Mouse (Mus musculus): ENCODE data around the gene Cog7. TPM values are rescaled to one million over a fixed set of nuclear protein-coding genes. Genes with fewer than 3 reads are reported as not detected.

The Cog7 gene
- polyA plus RNA-seq, 1 experiment from 2014 or later = 22.0 TPM

DNA sequence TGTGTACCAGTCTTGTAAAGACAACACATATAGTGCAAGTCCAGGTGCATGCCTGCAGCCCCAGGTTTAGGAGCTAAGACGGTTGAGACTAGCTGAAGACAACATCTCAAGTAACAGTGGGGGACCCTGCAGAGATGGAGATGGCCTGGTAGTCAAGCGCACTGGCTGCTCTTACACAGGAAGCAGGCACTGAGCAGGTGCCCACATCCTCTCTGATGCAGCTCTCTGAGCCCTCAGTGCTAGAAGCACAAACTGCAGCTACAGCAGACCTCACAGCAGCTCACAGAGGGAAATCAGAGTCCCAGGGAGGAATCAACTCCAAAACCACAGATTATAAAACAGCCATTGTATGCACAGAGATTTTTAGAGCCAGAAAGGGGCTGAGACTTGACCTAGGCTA is 47.2 kb downstream of the Cog7 start:
- no peaks in the 10 kb centered on the region for H3K4me1 ChIP-seq (replicated peaks; ENCODE audit: control insufficient read depth, insufficient read depth, low read length)
- no peak for DNase-seq (ENCODE audit: low spot score)
- no peaks in the 10 kb centered on the region for H3K27me3 ChIP-seq (ENCODE audit: control insufficient read depth, insufficient read depth, low read length)
- H3K9ac ChIP-seq (ENCODE audit: low read length) = no peak overlapping the region
- 79% methylated on average over 2 of the region's 2 CpGs for WGBS
- H3K9me3 ChIP-seq (ENCODE audit: control insufficient read depth, low read length) = no peaks in the 10 kb centered on the region
- ATAC-seq (replicated peaks; ENCODE audit: low FRiP score) = no peak
- no peak overlapping the region for H3K27ac ChIP-seq (ENCODE audit: low read depth, low read length)
- no peak overlapping the region for H3K4me3 ChIP-seq (ENCODE audit: low read depth, low read length)
- no peak overlapping the region for H3K4me2 ChIP-seq (ENCODE audit: low read depth, low read length, severe bottlenecking)
- no peaks in the 10 kb centered on the region; the same call in 1 of the 2 replicates for H3K36me3 ChIP-seq (ENCODE audit: control insufficient read depth, insufficient read depth, low read length)

GRCm38 (mm10) chr7:121933675-121934074 is 47.8 kb downstream of the Cog7 start:
- H3K9ac ChIP-seq (ENCODE audit: low read length) = no peak overlapping the region
- no peak for ATAC-seq (replicated peaks; ENCODE audit: low FRiP score)
- H3K4me1 ChIP-seq (replicated peaks; ENCODE audit: control insufficient read depth, insufficient read depth, low read length) = no peaks in the 10 kb centered on the region
- no peak overlapping the region for H3K4me2 ChIP-seq (ENCODE audit: low read depth, low read length, severe bottlenecking)
- no peak overlapping the region for H3K4me3 ChIP-seq (ENCODE audit: low read depth, low read length)
- 83% methylated on average over 6 of the region's 6 CpGs for WGBS
- no peaks in the 10 kb centered on the region; the same call in 1 of the 2 replicates for H3K36me3 ChIP-seq (ENCODE audit: control insufficient read depth, insufficient read depth, low read length)
- no peak for DNase-seq (ENCODE audit: low spot score)
- no peak overlapping the region for H3K27ac ChIP-seq (ENCODE audit: low read depth, low read length)
- H3K9me3 ChIP-seq (ENCODE audit: control insufficient read depth, low read length) = no peaks in the 10 kb centered on the region
- no peaks in the 10 kb centered on the region for H3K27me3 ChIP-seq (ENCODE audit: control insufficient read depth, insufficient read depth, low read length)

- Histone ChIP-seq H3K36me3 (ENCODE audit: control insufficient read depth, insufficient read depth, low read length) (no peaks in the 10 kb centered on the region; the same call in 1 of the 2 replicates), H3K9ac (ENCODE audit: low read length) (no peak overlapping the region), H3K9me3 (ENCODE audit: control insufficient read depth, low read length) (no peaks in the 10 kb centered on the region), H3K4me2 (ENCODE audit: low read depth, low read length, severe bottlenecking) (no peak overlapping the region), H3K27ac (ENCODE audit: low read depth, low read length) (no peak overlapping the region), H3K27me3 (ENCODE audit: control insufficient read depth, insufficient read depth, low read length) (no peaks in the 10 kb centered on the region), H3K4me3 (ENCODE audit: low read depth, low read length) (no peak overlapping the region), H3K4me1 (replicated peaks; ENCODE audit: control insufficient read depth, insufficient read depth, low read length) (no peaks in the 10 kb centered on the region)
- no peak for DNase-seq (ENCODE audit: low spot score)
- ATAC-seq (replicated peaks; ENCODE audit: low FRiP score) = no peak
- 45% methylated on average over 7 of the region's 7 CpGs for whole genome bisulfite sequencing
Observed at GRCm38 (mm10) chr7:121931246-121931645, 50.3 kb downstream of the Cog7 start.

GRCm38 (mm10) chr7:121927882-121928281 is 53.6 kb downstream of the Cog7 start:
- Histone ChIP-seq H3K4me2 (ENCODE audit: low read depth, low read length, severe bottlenecking) (no peak overlapping the region), H3K4me1 (replicated peaks; ENCODE audit: control insufficient read depth, insufficient read depth, low read length) (no peaks in the 10 kb centered on the region), H3K9ac (ENCODE audit: low read length) (no peak overlapping the region), H3K27ac (ENCODE audit: low read depth, low read length) (no peak overlapping the region), H3K36me3 (ENCODE audit: control insufficient read depth, insufficient read depth, low read length) (no peaks in the 10 kb centered on the region; the same call in 1 of the 2 replicates), H3K9me3 (ENCODE audit: control insufficient read depth, low read length) (no peaks in the 10 kb centered on the region), H3K4me3 (ENCODE audit: low read depth, low read length) (no peak overlapping the region), H3K27me3 (ENCODE audit: control insufficient read depth, insufficient read depth, low read length) (no peaks in the 10 kb centered on the region)
- no peak for ATAC-seq (replicated peaks; ENCODE audit: low FRiP score)
- no peak for DNase-seq (ENCODE audit: low spot score)
- WGBS = 96% methylated on average over 2 of the region's 2 CpGs

- Histone ChIP-seq H3K27ac (ENCODE audit: low read depth, low read length) (no peak overlapping the region), H3K4me1 (replicated peaks; ENCODE audit: control insufficient read depth, insufficient read depth, low read length) (no peaks in the 10 kb centered on the region), H3K27me3 (ENCODE audit: control insufficient read depth, insufficient read depth, low read length) (no peaks in the 10 kb centered on the region), H3K36me3 (ENCODE audit: control insufficient read depth, insufficient read depth, low read length) (no peaks in the 10 kb centered on the region), H3K4me2 (ENCODE audit: low read depth, low read length, severe bottlenecking) (no peak overlapping the region), H3K9me3 (ENCODE audit: control insufficient read depth, low read length) (no peaks in the 10 kb centered on the region), H3K9ac (ENCODE audit: low read length) (no peak overlapping the region), H3K4me3 (ENCODE audit: low read depth, low read length) (no peak overlapping the region)
- WGBS = 92% methylated on average over 7 of the region's 7 CpGs
- ATAC-seq (replicated peaks; ENCODE audit: low FRiP score) (no peak), DNase-seq (ENCODE audit: low spot score) (no peak)
Observed at GRCm38 (mm10) chr7:121924361-121924760, 57.1 kb downstream of the Cog7 start.

- Histone ChIP-seq H3K4me3 (ENCODE audit: low read depth, low read length) (no peak overlapping the region), H3K4me2 (ENCODE audit: low read depth, low read length, severe bottlenecking) (no peak overlapping the region), H3K9me3 (ENCODE audit: control insufficient read depth, low read length) (no peaks in the 10 kb centered on the region), H3K27me3 (ENCODE audit: control insufficient read depth, insufficient read depth, low read length) (no peaks in the 10 kb centered on the region), H3K36me3 (ENCODE audit: control insufficient read depth, insufficient read depth, low read length) (no peaks in the 10 kb centered on the region), H3K27ac (ENCODE audit: low read depth, low read length) (no peak overlapping the region), H3K9ac (ENCODE audit: low read length) (no peak overlapping the region), H3K4me1 (replicated peaks; ENCODE audit: control insufficient read depth, insufficient read depth, low read length) (no peaks in the 10 kb centered on the region; the same call in 1 of the 2 replicates)
- no peak for ATAC-seq (replicated peaks; ENCODE audit: low FRiP score)
- WGBS = 90% methylated on average over 6 of the region's 6 CpGs
- no peak for DNase-seq (ENCODE audit: low spot score)
Observed at GRCm38 (mm10) chr7:121913944-121914343, 67.6 kb downstream of the Cog7 start.

DNA sequence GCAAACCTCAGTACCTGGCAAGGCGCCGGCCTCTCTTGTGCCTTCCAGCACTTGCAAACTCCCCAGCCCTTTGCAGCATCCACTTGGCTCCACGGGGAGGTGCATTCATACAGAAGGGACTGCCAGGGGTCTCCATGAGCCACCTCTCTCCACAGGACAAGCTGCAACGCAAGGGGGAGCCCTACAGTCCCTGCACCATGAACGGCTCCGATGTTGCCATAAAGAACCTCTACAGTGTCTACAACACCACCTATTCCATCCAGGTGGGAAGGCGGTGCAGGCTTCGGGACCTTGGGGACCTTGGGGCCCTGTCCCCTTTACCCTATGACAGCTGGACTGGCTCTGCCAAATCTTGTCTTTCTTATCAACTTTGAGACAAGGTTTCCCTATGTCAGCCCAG is 69.3 kb downstream of the Cog7 start:
- no peak for ATAC-seq (replicated peaks; ENCODE audit: low FRiP score)
- no peak overlapping the region for H3K4me3 ChIP-seq (ENCODE audit: low read depth, low read length)
- DNase-seq (ENCODE audit: low spot score) = no peak
- no peaks in the 10 kb centered on the region for H3K36me3 ChIP-seq (ENCODE audit: control insufficient read depth, insufficient read depth, low read length)
- H3K27ac ChIP-seq (ENCODE audit: low read depth, low read length) = no peak overlapping the region
- no peaks in the 10 kb centered on the region for H3K27me3 ChIP-seq (ENCODE audit: control insufficient read depth, insufficient read depth, low read length)
- H3K9me3 ChIP-seq (ENCODE audit: control insufficient read depth, low read length) = no peaks in the 10 kb centered on the region
- no peaks in the 10 kb centered on the region; the same call in 1 of the 2 replicates for H3K4me1 ChIP-seq (replicated peaks; ENCODE audit: control insufficient read depth, insufficient read depth, low read length)
- H3K9ac ChIP-seq (ENCODE audit: low read length) = no peak overlapping the region
- 68% methylated on average over 8 of the region's 8 CpGs for WGBS
- no peak overlapping the region for H3K4me2 ChIP-seq (ENCODE audit: low read depth, low read length, severe bottlenecking)

DNA sequence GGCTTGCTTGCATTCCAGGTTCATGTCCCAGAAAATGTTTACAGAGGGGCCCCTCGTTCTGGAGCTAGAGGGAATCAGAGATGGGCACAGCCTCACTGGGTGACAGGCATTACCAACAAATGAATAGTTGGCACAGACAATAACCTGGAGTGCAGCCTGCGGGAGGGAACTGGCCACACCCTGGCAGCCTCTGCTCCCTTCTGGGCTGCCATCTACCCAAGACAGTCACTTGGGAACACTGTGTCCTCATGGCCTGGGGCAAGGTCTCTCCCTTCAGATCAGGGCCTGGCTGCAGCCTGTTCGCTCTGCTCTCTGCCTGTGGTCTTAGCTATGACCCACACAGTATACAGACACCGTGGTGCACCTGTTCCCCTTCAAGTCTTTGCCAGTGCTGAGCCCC is 74.6 kb downstream of the Cog7 start:
- Histone ChIP-seq H3K4me1 (replicated peaks; ENCODE audit: control insufficient read depth, insufficient read depth, low read length) (no peaks in the 10 kb centered on the region; the same call in 1 of the 2 replicates), H3K9me3 (ENCODE audit: control insufficient read depth, low read length) (no peaks in the 10 kb centered on the region), H3K27ac (ENCODE audit: low read depth, low read length) (no peak overlapping the region), H3K4me3 (ENCODE audit: low read depth, low read length) (no peak overlapping the region), H3K36me3 (ENCODE audit: control insufficient read depth, insufficient read depth, low read length) (no peaks in the 10 kb centered on the region), H3K27me3 (ENCODE audit: control insufficient read depth, insufficient read depth, low read length) (no peaks in the 10 kb centered on the region), H3K4me2 (ENCODE audit: low read depth, low read length, severe bottlenecking) (no peak overlapping the region), H3K9ac (ENCODE audit: low read length) (no peak overlapping the region)
- 88% methylated on average over 4 of the region's 4 CpGs for WGBS
- ATAC-seq (replicated peaks; ENCODE audit: low FRiP score) (no peak), DNase-seq (ENCODE audit: low spot score) (no peak)

DNA sequence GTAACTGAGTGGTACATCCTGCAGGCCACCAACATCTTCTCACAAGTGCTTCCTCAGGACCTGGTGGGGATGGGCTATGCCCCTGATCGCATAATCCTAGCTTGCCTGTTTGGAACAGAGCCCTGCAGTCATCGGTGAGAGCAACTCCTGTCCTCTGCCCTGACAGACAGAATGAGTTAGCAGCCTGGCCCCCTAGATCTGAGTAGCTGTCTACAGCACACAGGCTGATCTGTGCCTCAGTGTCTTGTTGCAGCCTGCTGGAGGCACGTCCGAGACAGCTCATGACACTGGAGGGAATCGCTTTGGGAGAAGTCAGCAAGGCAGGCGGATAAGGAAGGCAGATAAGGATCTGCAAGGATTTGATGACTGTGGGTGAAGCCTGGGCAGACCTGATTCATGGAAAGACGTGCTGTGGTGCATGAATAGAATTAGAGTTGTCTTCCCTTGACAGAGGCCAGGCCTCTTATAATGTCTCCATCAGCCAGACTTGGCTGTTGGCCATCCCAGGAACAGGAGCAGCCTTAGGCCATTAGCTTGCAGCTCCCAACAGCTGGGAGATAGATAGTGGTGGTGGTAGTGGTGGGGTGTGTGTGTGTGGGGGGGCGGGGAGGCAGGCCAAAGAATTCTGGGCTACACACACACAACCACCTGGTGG is 78.6 kb downstream of the Cog7 start:
- no peak overlapping the region for H3K4me2 ChIP-seq (ENCODE audit: low read depth, low read length, severe bottlenecking)
- no peaks in the 10 kb centered on the region for H3K4me1 ChIP-seq (replicated peaks; ENCODE audit: control insufficient read depth, insufficient read depth, low read length)
- WGBS = 82% methylated on average over 8 of the region's 8 CpGs
- ATAC-seq (replicated peaks; ENCODE audit: low FRiP score) = no peak
- H3K9ac ChIP-seq (ENCODE audit: low read length) = no peak overlapping the region
- no peaks in the 10 kb centered on the region for H3K9me3 ChIP-seq (ENCODE audit: control insufficient read depth, low read length)
- H3K4me3 ChIP-seq (ENCODE audit: low read depth, low read length) = no peak overlapping the region
- no peak for DNase-seq (ENCODE audit: low spot score)
- H3K27me3 ChIP-seq (ENCODE audit: control insufficient read depth, insufficient read depth, low read length) = no peaks in the 10 kb centered on the region
- H3K27ac ChIP-seq (ENCODE audit: low read depth, low read length) = no peak overlapping the region
- no peaks in the 10 kb centered on the region for H3K36me3 ChIP-seq (ENCODE audit: control insufficient read depth, insufficient read depth, low read length)

Measured in forebrain, embryonic 11.5 days (tissue).